Mouse (Mus musculus) myocyte (in vitro differentiated cells): ENCODE results near the gene Dlgap1. TPM values are rescaled to one million over a fixed set of nuclear protein-coding genes. Genes with fewer than 3 reads are reported as not detected.

Source experiments
- H3K27me3 ChIP-seq: one replicate; pipeline ENCODE4 v1.6.1; 2011; ENCODE audit not compliant: control insufficient read depth, insufficient read depth, insufficient read length
- H3K36me3 ChIP-seq: one replicate; pipeline ENCODE4 v1.6.1; 2011; ENCODE audit not compliant: control insufficient read depth, insufficient read depth
- H3K4me2 ChIP-seq: one replicate; pipeline ENCODE4 v1.6.1; 2011; ENCODE audit warnings: low read depth, control low read depth
- H3K4me3 ChIP-seq: one replicate; pipeline ENCODE4 v1.5.1; 2011; ENCODE audit warnings: mild to moderate bottlenecking, control low read depth, moderate library complexity
- H3K79me2 ChIP-seq: one replicate; pipeline ENCODE4 v1.6.1; 2011; ENCODE audit not compliant: control insufficient read depth, insufficient read depth
- H3ac ChIP-seq: one replicate; pipeline ENCODE4 v1.6.1; 2011; ENCODE audit not compliant: control insufficient read depth, insufficient read length
- CEBPB ChIP-seq: IDR thresholded peaks from 2 replicates; pipeline ENCODE4 v1.6.1; 2011; ENCODE audit warnings: mild to moderate bottlenecking, moderate library complexity; ENCODE audit not compliant: poor library complexity, insufficient read depth, severe bottlenecking
- E2F4 ChIP-seq: IDR thresholded peaks from one replicate; pipeline ENCODE4 v1.6.1; 2011; ENCODE audit warnings: mild to moderate bottlenecking, control low read depth, moderate library complexity; ENCODE audit not compliant: insufficient read depth
- MAX ChIP-seq: IDR thresholded peaks from one replicate; pipeline ENCODE4 v1.6.1; 2011; ENCODE audit warnings: low read depth, mild to moderate bottlenecking, control low read depth
- MYOD1 ChIP-seq, 3 experiments: IDR thresholded peaks; one replicate each; pipeline ENCODE4 v1.6.1; 2011; ENCODE audit warnings: control low read depth in 2 of 3, low read depth in 2 of 3, mild to moderate bottlenecking in 2 of 3, moderate library complexity in 1 of 3; ENCODE audit not compliant: insufficient read length in 2 of 3, control insufficient read depth in 1 of 3
- MYOG ChIP-seq, 3 experiments: IDR thresholded peaks; one replicate each; pipeline ENCODE4 v1.6.1; 2011; ENCODE audit warnings: control low read depth in 2 of 3, low read depth in 2 of 3, mild to moderate bottlenecking in 2 of 3; ENCODE audit not compliant: insufficient read length in 2 of 3, control insufficient read depth in 1 of 3, insufficient read depth in 1 of 3
- POLR2A ChIP-seq: IDR thresholded peaks from one replicate; pipeline ENCODE4 v1.6.1; 2011; ENCODE audit warnings: low read depth, mild to moderate bottlenecking, control low read depth, moderate library complexity; ENCODE audit not compliant: insufficient read length
- POLR2AphosphoS2 ChIP-seq: IDR thresholded peaks from one replicate; pipeline ENCODE4 v1.6.1; 2011; ENCODE audit warnings: low read depth, control low read depth; ENCODE audit not compliant: insufficient read length
- REST ChIP-seq: IDR thresholded peaks from one replicate; pipeline ENCODE4 v1.6.1; 2011; ENCODE audit warnings: mild to moderate bottlenecking, control low read depth, moderate library complexity; ENCODE audit not compliant: insufficient read depth, insufficient read length
- SRF ChIP-seq: IDR thresholded peaks from one replicate; pipeline ENCODE4 v1.6.1; 2011; ENCODE audit warnings: low read depth; ENCODE audit not compliant: control insufficient read depth, insufficient read length
- TCF12 ChIP-seq: IDR thresholded peaks from one replicate; pipeline ENCODE4 v1.6.1; 2011; ENCODE audit warnings: mild to moderate bottlenecking, control low read depth; ENCODE audit not compliant: poor library complexity, insufficient read depth, severe bottlenecking
- TCF3 ChIP-seq: IDR thresholded peaks from one replicate; pipeline ENCODE4 v1.6.1; 2011; ENCODE audit warnings: low read depth, control low read depth; ENCODE audit not compliant: insufficient read length
- USF1 ChIP-seq: IDR thresholded peaks from one replicate; pipeline ENCODE4 v1.6.1; 2011; ENCODE audit warnings: low read depth, mild to moderate bottlenecking, control low read depth, moderate library complexity
- polyA plus RNA-seq: library from polyadenylated mRNA; unstranded; fragments of >200 nt; fragmentation: generic; extraction: Trizol; gene quantifications from one replicate; pipeline ENCODE4 v1.2.1, GENCODE M21; 2012; ENCODE audit warnings: missing spikeins

Dlgap1 gene
- polyA plus RNA-seq, 1 experiment = 0.31 TPM

GRCm38 (mm10) chr17:70755039-70755668, 786.3 kb downstream of the Dlgap1 start:
- H3K4me2 ChIP-seq = peak overlapping the region; percentile 100
- H3K79me2 ChIP-seq = no peaks in the 10 kb centered on the region
- H3K27me3 ChIP-seq = no peaks in the 10 kb centered on the region
- no peak overlapping the region for H3ac ChIP-seq
- H3K4me3 ChIP-seq = peak overlapping the region; percentile 23
- no peak for TF ChIP-seq REST
- TF ChIP-seq MYOD1 (IDR thresholded peaks at IDR 0.05; ENCODE audit: control insufficient read depth in 1 of 3, insufficient read length in 2 of 3, low read depth in 2 of 3) = peak; percentile 75 to 80 (median 80)
- TF ChIP-seq POLR2A = peak; percentile 39
- TF ChIP-seq MAX = peak; percentile 91
- TF ChIP-seq TCF12 = no peak
- TF ChIP-seq MYOG (IDR thresholded peaks at IDR 0.05; ENCODE audit: control insufficient read depth in 1 of 3, insufficient read depth in 1 of 3, insufficient read length in 2 of 3, low read depth in 2 of 3) = peak in 2 of 3 experiments; percentile 29 to 53
- TF ChIP-seq CEBPB = no peak
- no peaks in the 10 kb centered on the region for H3K36me3 ChIP-seq

GRCm38 (mm10) chr17:70755669-70756263, 786.9 kb downstream of the Dlgap1 start:
- Histone ChIP-seq H3ac (no peak overlapping the region), H3K79me2 (no peaks in the 10 kb centered on the region), H3K4me3 (peak overlapping the region; percentile 23), H3K27me3 (no peaks in the 10 kb centered on the region), H3K36me3 (no peaks in the 10 kb centered on the region), H3K4me2 (peak overlapping the region; percentile 100)
- TF ChIP-seq POLR2A (peak; percentile 51), TCF3 (no peak), CEBPB (no peak), MYOG (IDR thresholded peaks at IDR 0.05; ENCODE audit: control insufficient read depth in 1 of 3, insufficient read depth in 1 of 3, insufficient read length in 2 of 3, low read depth in 2 of 3) (peak in 1 of 3 experiments; percentile 47), E2F4 (no peak), POLR2AphosphoS2 (peak; percentile 27), REST (no peak), TCF12 (no peak), SRF (no peak), MAX (no peak), MYOD1 (IDR thresholded peaks at IDR 0.05; ENCODE audit: control insufficient read depth in 1 of 3, insufficient read length in 2 of 3, low read depth in 2 of 3) (peak in 1 of 3 experiments; percentile 61), USF1 (no peak)

GRCm38 (mm10) chr17:70762001-70762400, 793.1 kb downstream of the Dlgap1 start:
- H3K79me2 ChIP-seq = no peaks in the 10 kb centered on the region
- H3K27me3 ChIP-seq = no peaks in the 10 kb centered on the region
- no peaks in the 10 kb centered on the region for H3K36me3 ChIP-seq
- no peak overlapping the region for H3K4me2 ChIP-seq
- TF ChIP-seq SRF (no peak), REST (no peak), CEBPB (no peak), MAX (no peak), MYOD1 (IDR thresholded peaks at IDR 0.05; ENCODE audit: control insufficient read depth in 1 of 3, insufficient read length in 2 of 3, low read depth in 2 of 3) (no peak), MYOG (IDR thresholded peaks at IDR 0.05; ENCODE audit: control insufficient read depth in 1 of 3, insufficient read depth in 1 of 3, insufficient read length in 2 of 3, low read depth in 2 of 3) (no peak), E2F4 (no peak), POLR2A (no peak), TCF12 (no peak), POLR2AphosphoS2 (no peak), USF1 (no peak), TCF3 (no peak)
- H3ac ChIP-seq = no peak overlapping the region
- no peak overlapping the region for H3K4me3 ChIP-seq

GRCm38 (mm10) chr17:70762634-70763033, 793.8 kb downstream of the Dlgap1 start:
- Histone ChIP-seq H3ac (no peak overlapping the region), H3K27me3 (no peaks in the 10 kb centered on the region), H3K4me2 (no peak overlapping the region), H3K4me3 (no peak overlapping the region), H3K36me3 (no peaks in the 10 kb centered on the region), H3K79me2 (no peaks in the 10 kb centered on the region)
- no peak for TF ChIP-seq USF1
- no peak for TF ChIP-seq CEBPB
- TF ChIP-seq E2F4 = no peak
- no peak for TF ChIP-seq SRF
- TF ChIP-seq REST = no peak
- no peak for TF ChIP-seq POLR2A
- TF ChIP-seq TCF3 = no peak
- no peak for TF ChIP-seq MYOG (IDR thresholded peaks at IDR 0.05; ENCODE audit: control insufficient read depth in 1 of 3, insufficient read depth in 1 of 3, insufficient read length in 2 of 3, low read depth in 2 of 3)
- no peak for TF ChIP-seq TCF12
- TF ChIP-seq MYOD1 (IDR thresholded peaks at IDR 0.05; ENCODE audit: control insufficient read depth in 1 of 3, insufficient read length in 2 of 3, low read depth in 2 of 3) = no peak
- no peak for TF ChIP-seq POLR2AphosphoS2
- no peak for TF ChIP-seq MAX
